Mouse (Mus musculus) ES-E14 (cell line): ENCODE data around the gene Gm10644. TPM values are rescaled to one million over a fixed set of nuclear protein-coding genes. Genes with fewer than 3 reads are reported as not detected.

Experiments
- DNase-seq: peaks from one replicate; pipeline ENCODE4 v3.0.0-alpha.2; 2013; ENCODE audit warnings: low read depth, low spot score
- H3K27ac ChIP-seq: 2 replicates; pipeline ENCODE4 v1.5.1; 2012; ENCODE audit warnings: low read depth, mild to moderate bottlenecking, low read length, moderate library complexity, mixed read lengths; ENCODE audit not compliant: poor library complexity, insufficient read depth, severe bottlenecking
- H3K36me3 ChIP-seq: 2 replicates; pipeline ENCODE4 v1.6.1; 2012; ENCODE audit warnings: mild to moderate bottlenecking, low read length, moderate library complexity, mixed read lengths; ENCODE audit not compliant: control insufficient read depth, poor library complexity, insufficient read depth, severe bottlenecking
- H3K4me1 ChIP-seq, 2 experiments: fragments of 150-350 bp in 1 of 2; sonication (generic) in 1 of 2; 2 replicates each; pipeline ENCODE4 v1.6.1; 2012; ENCODE audit warnings: low read length in 2 of 2, mild to moderate bottlenecking in 1 of 2, mixed read lengths in 1 of 2; ENCODE audit not compliant: control insufficient read depth in 2 of 2, insufficient read depth in 2 of 2, poor library complexity in 1 of 2
- H3K4me3 ChIP-seq, 2 experiments: fragments of 150-350 bp in 1 of 2; sonication (generic) in 1 of 2; 2 replicates each; pipeline ENCODE4 v1.5.1; 2012; ENCODE audit warnings: low read length in 2 of 2, low read depth in 1 of 2, mild to moderate bottlenecking in 1 of 2, mixed read lengths in 1 of 2; ENCODE audit not compliant: insufficient read depth in 1 of 2, poor library complexity in 1 of 2, severe bottlenecking in 1 of 2
- H3K9ac ChIP-seq: 2 replicates; pipeline ENCODE4 v1.6.1; 2012; ENCODE audit warnings: low read depth, mild to moderate bottlenecking, low read length, mixed read lengths; ENCODE audit not compliant: poor library complexity, insufficient read depth, severe bottlenecking
- H3K9me3 ChIP-seq: fragments of 150-350 bp; sonication (generic); 2 replicates; pipeline ENCODE4 v1.6.1; 2012; ENCODE audit warnings: low read depth, mild to moderate bottlenecking, low read length; ENCODE audit not compliant: control insufficient read depth, insufficient read depth
- CHD2 ChIP-seq: IDR thresholded peaks from 2 replicates; pipeline ENCODE4 v1.6.1; 2014; ENCODE audit warnings: mild to moderate bottlenecking, low read depth, low read length, inconsistent platforms
- HCFC1 ChIP-seq: IDR thresholded peaks from 2 replicates; pipeline ENCODE4 v1.6.1; 2012; ENCODE audit warnings: low read length, inconsistent platforms, borderline replicate concordance; ENCODE audit not compliant: insufficient read depth
- MAFK ChIP-seq: IDR thresholded peaks from 2 replicates; pipeline ENCODE4 v1.6.1; 2014; ENCODE audit warnings: mild to moderate bottlenecking, low read depth, low read length, inconsistent platforms; ENCODE audit not compliant: insufficient read depth
- ZC3H11A ChIP-seq: IDR thresholded peaks from 2 replicates; pipeline ENCODE4 v1.6.1; 2012; ENCODE audit warnings: low read depth, mild to moderate bottlenecking, inconsistent platforms, low read length, borderline replicate concordance
- ZNF384 ChIP-seq: IDR thresholded peaks from 2 replicates; pipeline ENCODE4 v1.6.1; 2012; ENCODE audit warnings: low read depth, low read length, inconsistent platforms
- in situ Hi-C, 2 experiments: fragments of 600-800 bp; cut with MboI; formaldehyde crosslinking; loops; one replicate each; pipeline ENCODE4 v1.15.1; 2025; ENCODE audit warnings: low sequenced_read_pairs in 2 of 2, inconsistent platforms in 1 of 2; ENCODE audit not compliant: unreplicated experiment in 2 of 2
- total RNA-seq: library from RNA; depleted of rRNA; stranded (reverse); fragments of 300-350 nt; gene quantifications from 2 replicates; pipeline ENCODE4 v1.2.3, GENCODE M21; 2012

Gm10644 gene
- total RNA-seq, 1 experiment: 1.8 TPM

DNA sequence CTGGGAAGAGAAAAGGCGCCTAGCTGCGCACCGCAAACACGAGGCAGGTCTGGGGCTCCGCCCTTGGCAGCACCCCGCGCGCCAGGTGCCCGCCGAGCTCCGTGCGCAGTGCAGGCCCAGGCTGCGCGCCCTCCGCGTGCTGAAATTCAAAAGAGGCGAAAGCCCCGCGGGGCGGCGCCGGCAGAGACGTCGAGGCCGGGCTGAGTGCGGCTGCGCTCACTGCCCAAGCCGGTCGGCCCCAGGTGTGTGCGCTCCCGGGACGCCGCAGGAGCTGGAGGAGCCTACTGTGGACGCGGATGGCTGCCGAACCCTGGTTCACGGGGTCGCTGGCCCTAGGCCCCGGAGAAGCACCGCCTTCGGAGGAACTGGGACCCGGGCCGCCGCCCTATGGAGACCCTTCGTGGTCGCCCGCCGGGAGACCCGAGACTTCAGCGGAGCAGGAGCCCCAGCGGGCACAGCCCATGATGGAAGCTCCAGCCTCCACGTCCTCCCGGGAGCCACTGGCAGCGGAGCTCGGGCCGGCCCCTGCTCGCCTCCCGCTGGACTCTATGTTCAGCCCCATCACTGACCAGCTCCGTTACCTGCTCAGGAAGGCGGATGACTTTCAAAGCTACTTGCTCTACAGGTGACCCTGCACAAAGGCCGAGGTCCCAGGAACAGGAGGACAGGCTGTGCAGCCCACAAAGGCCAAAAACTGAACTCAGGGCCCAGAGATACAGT, 46.4 kb upstream of the Gm10644 start, which contains the start of gene 1700067K01Rik:
TSS of gene 1700067K01Rik (plus strand) at position 222 of the 720 bp plus-strand sequence.
- no peak for DNase-seq

DNA sequence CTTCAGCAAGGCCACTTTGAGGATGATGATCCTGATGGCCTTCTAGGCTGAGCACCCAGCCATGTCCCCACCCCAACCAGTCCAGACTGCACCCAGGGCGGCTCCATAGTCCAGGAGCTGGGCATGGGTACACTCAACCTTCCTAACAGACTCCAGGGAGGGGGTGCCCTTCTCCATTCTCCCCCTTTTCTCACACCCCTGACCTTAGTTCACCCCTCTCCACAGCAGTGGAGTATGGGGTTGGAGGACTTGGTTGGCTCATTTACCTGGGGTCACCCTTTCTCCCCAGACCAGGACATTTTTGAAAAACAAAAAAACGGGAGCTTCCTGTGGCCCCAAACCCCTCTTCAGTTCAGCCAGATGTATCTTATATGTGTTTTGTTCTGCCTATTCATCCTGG, 44.8 kb upstream of the Gm10644 start:
- TF ChIP-seq HCFC1 (no peak), CHD2 (no peak), ZNF384 (no peak), MAFK (no peak), ZC3H11A (no peak)
- no peak for DNase-seq
- Histone ChIP-seq H3K4me1 (peaks cover 10 to 22% of the 10 kb centered on the region in 2 experiments), H3K9me3 (no peaks in the 10 kb centered on the region), H3K27ac (no peak overlapping the region), H3K4me3 (no peak overlapping the region), H3K36me3 (peaks cover 21% of the 10 kb centered on the region), H3K9ac (no peak overlapping the region)
- in situ Hi-C loops: no loop called here

More for the DNA sequence above, 46.4 kb upstream of the Gm10644 start, which contains the start of gene 1700067K01Rik:
- no peaks in the 10 kb centered on the region for H3K9me3 ChIP-seq
- peak within 1 kb of the TSS; percentile 68 for H3K9ac ChIP-seq
- peak within 1 kb of the TSS; percentile 52 to 59 for H3K4me3 ChIP-seq
- H3K27ac ChIP-seq: no peak within 1 kb of the TSS
- H3K4me1 ChIP-seq: peaks cover 13 to 18% of the 10 kb centered on the region in 2 experiments
- in situ Hi-C loops: no loop called here
- TF ChIP-seq CHD2 (no peak), HCFC1 (0 out of 2 replicates have a peak, but pooled peaks have one; percentile 37)
- H3K36me3 ChIP-seq: peaks cover 21% of the 10 kb centered on the region

DNA sequence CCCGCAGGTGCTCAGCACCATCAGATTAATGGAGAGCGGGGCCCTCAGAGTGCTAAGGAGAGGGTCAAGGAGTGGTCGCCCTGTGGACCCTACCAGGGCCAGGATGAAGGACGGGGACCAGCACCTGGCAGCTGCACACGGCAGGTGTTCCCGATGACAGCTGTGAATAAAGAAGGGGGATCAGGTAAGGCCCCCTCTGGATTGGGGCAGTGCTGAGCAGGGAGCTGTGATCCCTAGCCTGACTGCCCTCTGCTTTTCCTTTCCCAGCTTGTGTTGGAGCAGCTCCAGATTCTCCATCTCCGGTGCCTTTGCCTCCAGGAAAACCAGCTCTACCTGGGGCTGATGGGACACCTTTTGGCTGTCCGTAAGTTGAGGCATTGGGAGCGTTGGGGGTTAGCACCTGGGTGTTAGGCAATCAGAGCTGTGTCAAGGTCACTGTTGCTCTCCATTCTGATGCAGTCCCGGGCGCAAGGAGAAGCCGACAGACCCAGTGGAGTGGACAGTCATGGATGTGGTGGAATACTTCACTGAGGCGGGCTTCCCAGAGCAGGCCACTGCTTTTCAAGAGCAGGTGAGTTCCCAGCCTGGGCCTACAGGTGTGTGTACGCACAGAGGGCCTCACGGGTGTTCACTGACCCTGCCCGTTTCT, 44.2 kb upstream of the Gm10644 start:
- TF ChIP-seq ZNF384 (no peak), MAFK (no peak), ZC3H11A (no peak), CHD2 (no peak), HCFC1 (no peak)
- Histone ChIP-seq H3K4me3 (peak overlapping the region; percentile 81 to 97), H3K9ac (peak overlapping the region; percentile 93; the same call in 1 of the 2 replicates), H3K36me3 (peaks cover 21% of the 10 kb centered on the region), H3K9me3 (no peaks in the 10 kb centered on the region), H3K27ac (no peak overlapping the region), H3K4me1 (peaks cover 8 to 22% of the 10 kb centered on the region in 2 experiments)
- in situ Hi-C loops: no loop called here
- DNase-seq: no peak

DNA sequence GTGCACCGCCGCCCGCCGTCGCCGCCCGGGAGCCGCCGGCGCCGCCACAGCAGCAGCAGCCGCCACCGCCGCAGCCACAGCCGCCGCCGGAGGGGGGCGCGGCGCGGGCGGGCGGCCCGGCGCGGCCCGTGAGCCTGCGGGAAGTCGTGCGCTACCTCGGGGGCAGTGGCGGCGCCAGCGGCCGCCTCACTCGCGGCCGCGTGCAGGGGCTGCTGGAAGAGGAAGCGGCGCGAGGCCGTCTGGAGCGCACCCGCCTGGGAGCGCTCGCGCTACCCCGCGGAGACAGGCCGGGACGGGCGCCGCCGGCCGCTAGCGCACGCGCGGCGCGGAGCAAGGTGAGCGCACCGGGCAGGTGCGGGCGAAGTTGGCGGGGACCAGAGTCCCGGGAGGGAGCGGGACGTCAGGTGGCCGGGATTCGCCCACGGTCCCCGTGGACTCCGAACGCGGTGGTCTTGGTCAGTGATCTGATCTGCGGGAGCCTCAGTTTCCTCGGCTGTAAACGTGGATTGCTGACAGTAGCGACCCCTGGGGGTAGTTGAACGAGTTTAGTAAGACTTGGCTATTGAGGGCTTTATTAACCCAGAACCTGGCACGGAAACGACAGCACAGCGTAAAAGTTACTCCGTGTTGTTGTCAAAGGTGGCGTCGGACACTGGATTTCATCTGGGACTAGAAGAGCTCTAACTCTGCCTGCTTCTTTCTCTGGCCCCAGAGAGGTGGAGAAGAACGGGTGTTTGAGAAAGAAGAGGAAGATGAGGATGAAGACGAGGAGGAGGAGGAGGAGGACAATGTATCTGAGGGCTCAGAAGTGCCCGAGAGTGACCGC, 43.4 kb upstream of the Gm10644 start:
- in situ Hi-C loops: no loop called here
- peak overlapping the region; percentile 93 for H3K9ac ChIP-seq
- peaks cover 21% of the 10 kb centered on the region for H3K36me3 ChIP-seq
- peaks cover 6 to 20% of the 10 kb centered on the region in 2 experiments for H3K4me1 ChIP-seq
- peak overlapping the region; percentile 81 to 97 for H3K4me3 ChIP-seq
- DNase-seq: no peak
- no peaks in the 10 kb centered on the region for H3K9me3 ChIP-seq
- TF ChIP-seq ZC3H11A (no peak), HCFC1 (no peak), MAFK (no peak), CHD2 (no peak), ZNF384 (no peak)
- peak overlapping the region; percentile 85 for H3K27ac ChIP-seq
